Mouse (Mus musculus) 416B (cell line): ENCODE measurements around the gene Igsf6.
"Not testable (repeated sequence)": the region's sequence is repeated elsewhere in the genome, so short reads cannot be mapped to it uniquely, and the experiment has no call there.

Experiments
- DNase-seq: peaks from one replicate; pipeline ENCODE4 v3.0.0; 2011; ENCODE audit warnings: low read depth

The Igsf6 gene

GRCm38 (mm10) chr7:121053071-121053470 lies 21.3 kb downstream of the Igsf6 start:
- no peak for DNase-seq

DNA sequence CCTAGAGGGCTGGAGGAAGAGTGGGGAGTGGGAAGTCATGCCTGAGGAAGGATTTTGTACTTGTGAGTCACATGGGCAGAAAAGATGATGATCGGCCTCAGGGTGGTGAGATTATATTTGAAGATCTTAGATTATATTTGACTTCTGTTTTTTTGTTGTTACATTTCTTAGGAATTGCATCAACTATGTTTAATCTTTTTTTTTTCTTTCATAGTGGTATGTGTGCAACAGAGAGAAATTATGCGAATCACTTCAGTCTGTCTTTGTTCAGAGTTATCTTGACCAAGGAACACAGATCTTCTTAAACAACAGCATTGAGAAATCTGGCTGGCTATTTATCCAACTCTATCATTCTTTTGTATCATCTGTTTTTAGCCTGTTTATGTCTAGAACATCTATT lies 26.7 kb downstream of the Igsf6 start:
- peak; percentile 36 for DNase-seq

- DNase-seq: peak; percentile 53
These were observed 28.5 kb downstream of the Igsf6 start for GRCm38 (mm10) chr7:121045671-121046453.

DNA sequence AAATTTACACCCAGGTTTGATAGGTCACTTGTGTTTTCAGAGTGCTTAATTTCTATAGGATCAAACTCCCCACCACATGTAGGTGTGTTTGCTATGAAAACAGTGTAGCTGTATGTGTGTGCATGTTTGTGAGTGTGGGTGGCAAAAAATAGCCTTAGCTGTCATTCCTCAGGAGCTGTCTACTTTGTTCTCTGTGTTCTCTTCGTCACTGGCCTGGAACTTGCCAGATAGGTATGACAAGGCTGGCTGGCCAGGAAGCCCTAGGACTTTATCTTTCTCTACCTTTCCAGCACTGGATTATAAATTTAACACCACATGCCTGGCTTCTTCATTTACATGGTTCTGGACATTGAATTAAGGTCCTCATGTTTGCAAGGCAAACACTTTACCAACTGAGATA lies 30.1 kb downstream of the Igsf6 start:
- no peak for DNase-seq

DNA sequence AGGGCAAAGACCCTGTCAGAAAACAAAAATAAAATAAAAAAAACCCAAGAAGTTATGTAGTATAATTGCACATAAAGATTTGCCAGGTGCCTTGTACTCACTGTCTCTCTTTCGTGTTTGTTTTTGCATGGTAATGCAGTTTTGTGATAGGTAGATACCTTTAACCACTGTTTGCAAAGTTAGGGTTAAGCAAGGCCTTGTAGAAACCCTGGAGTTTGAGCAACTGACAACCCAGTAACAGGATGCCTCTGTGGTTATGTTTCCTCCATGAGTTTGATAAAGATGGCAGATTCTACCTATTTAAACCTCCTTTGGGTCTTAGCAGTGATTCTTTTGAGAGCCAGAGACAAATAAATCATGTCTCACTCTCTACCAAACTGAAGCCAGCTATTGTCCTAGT lies 30.9 kb downstream of the Igsf6 start:
- peak; percentile 56 for DNase-seq

DNA sequence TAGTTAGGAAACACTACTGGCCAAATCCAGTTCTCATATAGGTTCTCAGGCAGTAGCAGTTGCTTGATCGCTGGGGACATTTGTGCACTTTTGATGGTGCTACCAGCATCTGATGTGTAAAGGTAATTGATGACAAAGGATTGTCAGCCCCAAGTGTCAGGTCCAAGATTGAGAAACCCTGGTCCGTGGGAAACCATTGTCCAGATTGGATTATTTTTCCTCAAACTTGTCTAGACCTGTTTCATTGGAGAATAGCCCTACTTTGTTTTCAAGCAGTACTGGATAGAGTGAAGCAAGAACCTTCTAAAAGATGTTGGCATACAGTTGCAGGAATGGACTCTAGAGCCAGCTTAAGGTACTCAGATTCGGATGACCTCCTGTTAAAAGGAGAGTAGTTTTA lies 31.4 kb downstream of the Igsf6 start:
- DNase-seq: no peak

DNA sequence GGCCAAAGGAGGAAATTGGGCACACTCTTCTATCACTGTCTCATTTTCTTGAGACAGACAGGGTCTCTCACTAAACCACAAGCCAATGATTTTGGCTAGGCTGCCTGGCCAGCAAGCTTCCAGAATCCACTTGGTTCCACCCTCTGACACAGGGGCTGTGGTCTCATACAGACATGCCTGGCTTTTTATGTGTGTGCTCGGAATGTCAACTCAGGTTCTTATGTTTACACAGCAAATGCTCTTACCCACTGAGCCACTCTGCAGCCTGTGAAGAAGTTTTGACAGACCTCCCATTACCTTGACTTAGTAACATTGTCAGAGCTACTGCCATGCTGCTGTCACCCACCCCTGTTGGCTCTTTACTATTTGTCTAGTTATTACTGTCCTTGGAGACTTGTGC lies 32.4 kb downstream of the Igsf6 start:
- DNase-seq: no peak

- no peak for DNase-seq
These were observed 33.8 kb downstream of the Igsf6 start for GRCm38 (mm10) chr7:121040595-121040994.

DNA sequence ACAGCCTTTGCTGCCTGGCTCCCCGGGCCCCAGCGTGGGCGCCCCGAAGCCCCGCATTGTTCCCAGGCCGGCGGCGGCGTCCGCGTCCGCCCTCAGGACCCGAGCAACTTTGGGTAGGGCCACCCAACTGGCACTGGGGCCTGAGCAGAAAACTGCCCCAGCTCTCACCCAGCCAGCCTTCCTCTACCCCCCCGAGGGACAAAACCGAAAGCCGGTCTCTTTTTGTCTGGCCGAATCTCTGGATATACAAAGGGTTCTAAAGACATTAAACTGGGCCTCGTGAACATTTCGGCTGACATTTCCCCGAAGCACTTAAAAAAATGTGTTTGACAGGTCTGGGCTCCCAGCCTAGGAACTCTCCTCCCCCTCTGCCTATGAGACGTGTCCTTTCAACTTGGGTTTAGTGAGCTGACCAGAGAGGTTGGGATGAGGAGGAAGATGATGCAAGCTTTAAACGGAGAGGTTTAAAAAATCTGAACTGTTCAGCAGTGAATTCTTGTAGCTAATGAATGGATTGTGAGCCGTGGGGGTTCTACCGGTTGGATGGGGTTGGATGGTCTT lies 39.1 kb downstream of the Igsf6 start:
- peak; percentile 82 for DNase-seq

DNA sequence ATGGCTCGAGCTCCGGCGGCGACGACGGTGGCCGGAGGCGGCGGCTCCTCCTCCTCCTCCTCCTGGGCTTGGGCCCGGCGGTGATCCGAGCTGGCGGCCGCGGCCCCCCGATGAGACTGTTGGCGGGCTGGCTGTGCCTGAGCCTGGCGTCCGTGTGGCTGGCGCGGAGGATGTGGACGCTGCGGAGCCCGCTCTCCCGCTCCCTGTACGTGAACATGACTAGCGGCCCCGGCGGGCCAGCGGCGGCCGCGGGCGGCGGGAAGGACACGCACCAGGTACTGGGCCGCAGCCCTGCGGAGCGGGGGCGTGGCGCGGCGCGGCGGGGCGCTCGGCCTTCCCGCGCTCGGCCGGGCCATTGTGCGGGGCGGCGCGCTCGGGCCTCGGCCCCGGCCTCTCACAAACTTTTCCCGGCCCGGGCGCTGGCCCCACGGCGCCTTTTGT lies 39.7 kb downstream of the Igsf6 start:
- no peak for DNase-seq

DNA sequence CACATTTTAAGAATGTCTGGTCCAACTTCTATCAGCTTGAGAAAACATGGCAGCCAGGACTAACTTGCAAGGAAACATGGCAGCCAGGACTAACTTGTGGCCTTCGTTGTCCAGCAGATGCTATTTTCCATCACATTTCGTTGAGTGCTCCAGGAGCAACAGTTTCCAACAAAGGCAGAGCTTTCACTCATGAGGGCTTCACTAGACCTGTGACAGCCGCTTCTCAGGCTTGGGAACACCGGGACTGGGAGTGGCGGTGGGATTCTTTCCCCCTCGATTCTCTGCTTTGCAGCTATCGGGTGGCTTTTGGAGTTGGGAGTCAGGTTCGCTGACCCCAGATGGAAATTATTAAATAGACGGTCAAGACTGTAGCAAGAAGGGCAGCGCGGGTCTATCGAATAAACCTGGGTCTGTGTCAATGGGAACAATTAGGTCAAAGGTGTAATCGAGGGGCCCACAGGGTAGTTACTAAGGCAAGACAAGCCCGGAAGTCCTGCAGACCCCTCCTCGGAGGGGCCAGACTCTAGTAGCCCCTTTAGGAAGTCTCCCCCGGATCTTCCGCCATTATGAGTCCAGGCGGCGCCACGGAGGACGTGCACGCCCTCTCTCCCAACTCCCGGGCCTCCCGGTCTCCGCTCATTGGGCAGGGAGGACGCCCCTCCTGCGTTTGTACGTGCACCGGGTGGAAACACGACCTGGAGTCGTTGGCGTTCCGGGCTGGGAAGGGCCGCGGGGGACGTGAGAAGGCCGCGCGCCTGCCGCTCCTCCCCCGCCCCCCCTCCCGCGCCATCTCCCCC lies 40.3 kb downstream of the Igsf6 start, which contains the start of gene Mettl9:
Gene Mettl9, plus strand, starts transcription at position 590 of the 797 bp plus-strand sequence.
- peak; percentile 95 for DNase-seq

DNA sequence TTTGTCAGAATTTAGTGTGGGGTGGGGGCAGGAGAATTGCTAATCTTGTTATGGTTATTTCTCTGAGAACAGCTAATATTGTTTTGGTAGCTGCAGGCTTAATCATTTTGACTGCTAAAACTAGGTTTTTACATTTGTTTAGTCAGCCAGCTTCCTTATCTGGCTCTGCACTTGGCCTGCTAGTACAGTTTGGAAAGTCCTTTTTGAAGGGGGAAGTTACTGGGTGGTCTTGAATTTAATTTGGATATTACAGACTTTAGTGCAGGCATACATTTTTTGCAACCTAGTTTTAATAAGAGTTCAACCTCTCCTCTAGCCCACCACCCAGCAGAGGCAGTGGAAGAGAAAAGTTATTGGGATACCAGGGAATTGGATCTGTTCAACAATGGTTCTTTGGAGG lies 44.4 kb downstream of the Igsf6 start:
- DNase-seq: not testable (repeated sequence)

DNA sequence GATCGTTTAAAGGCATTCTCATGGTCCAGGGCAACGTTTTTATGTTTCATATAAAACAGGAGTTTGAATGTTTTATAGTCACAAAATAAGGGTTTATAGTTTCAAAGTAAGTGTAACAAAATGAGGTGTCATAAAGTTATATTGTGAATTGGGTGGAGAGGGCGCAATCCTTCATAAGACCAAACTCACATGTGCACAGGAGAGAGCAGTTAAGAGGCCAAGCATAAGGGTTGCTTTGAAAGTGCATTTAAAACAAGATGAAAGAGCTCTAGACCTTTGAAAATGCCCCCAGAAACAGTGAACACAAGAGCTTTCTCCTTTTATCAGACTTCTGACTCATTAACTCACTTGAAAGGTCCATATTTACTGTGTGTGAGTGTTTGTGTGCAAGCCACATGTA lies 48.1 kb downstream of the Igsf6 start:
- no peak for DNase-seq

GRCm38 (mm10) chr7:121025221-121026008 lies 49.0 kb downstream of the Igsf6 start:
- peak; percentile 36 for DNase-seq

DNA sequence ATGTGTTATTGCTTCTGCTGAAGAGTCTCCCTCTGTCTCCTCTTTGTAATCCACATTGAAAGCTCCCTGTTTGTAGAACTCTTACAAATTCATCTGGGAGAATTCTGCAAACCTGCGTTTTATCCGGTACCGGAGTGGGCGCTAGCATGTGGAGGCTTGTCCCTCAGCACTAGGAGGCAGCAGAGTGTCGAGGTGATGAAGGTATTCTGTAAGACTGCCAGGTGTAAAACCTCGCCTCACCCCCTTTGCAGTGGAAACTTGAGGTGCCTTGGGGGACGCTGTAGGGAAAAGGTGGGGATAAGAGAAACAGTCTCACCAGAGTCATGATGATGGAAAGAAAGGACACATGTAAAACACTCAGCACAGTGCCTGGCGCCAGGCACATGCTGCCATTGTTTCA lies 54.1 kb downstream of the Igsf6 start:
- no peak for DNase-seq

GRCm38 (mm10) chr7:121018778-121019177 lies 55.6 kb downstream of the Igsf6 start:
- DNase-seq: peak; percentile 68

DNA sequence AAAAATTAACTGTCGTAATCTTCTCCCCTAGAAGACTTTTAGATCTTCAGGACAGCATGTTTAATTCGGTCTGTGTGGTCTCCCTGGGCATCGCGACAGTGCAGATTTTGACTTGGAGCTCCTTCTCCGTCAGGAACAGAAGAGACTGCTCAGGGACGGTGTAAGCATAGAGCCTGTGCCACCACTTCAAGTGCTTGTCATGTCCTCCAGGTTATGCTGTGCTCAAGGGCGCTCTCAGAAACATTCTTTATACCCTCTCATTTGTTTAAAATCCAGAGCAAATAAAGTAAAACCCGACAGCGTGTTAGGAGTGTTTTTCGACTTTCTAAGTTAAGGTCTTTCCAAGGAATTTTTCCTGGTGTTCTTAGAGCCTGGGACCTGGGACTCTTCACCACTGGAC lies 59.9 kb downstream of the Igsf6 start:
- DNase-seq: no peak
